In genomic region chr13:107314746-107315145, GRCm38 (mm10) we compare ENCODE assay signal across 27 mouse cellular contexts.
DNase-seq lines count a peak whose midpoint lies in the region; ATAC-seq and TF ChIP-seq lines count a peak whose summit lies in the region.
"Had no signal": no experiment of that assay in that cellular context is flagged by ENCODE, and none has a peak within 500 bp of the region (broad histone marks: within the 10 kb centered on the region; RNA-seq: fewer than 3 reads in every experiment).

No protein-coding gene starts in this region.

- 81% methylated on average over 7 of the region's 7 CpGs for WGBS in forebrain, postnatal 0 days
- WGBS in forebrain, embryonic 12.5 days = 92% methylated on average over 7 of the region's 7 CpGs
- WGBS in hindbrain, embryonic 15.5 days = 73% methylated on average over 7 of the region's 7 CpGs
- WGBS in hindbrain, embryonic 12.5 days = 88% methylated on average over 7 of the region's 7 CpGs
- 54% methylated on average over 7 of the region's 7 CpGs for WGBS in neural tube, embryonic 13.5 days
- 53% methylated on average over 7 of the region's 7 CpGs for WGBS in neural tube, embryonic 15.5 days

- H3K4me2 ChIP-seq in forebrain, postnatal 0 days (ENCODE audit: low read depth) = no peak overlapping the region
- H3K4me2 ChIP-seq in forebrain, embryonic 12.5 days = no peak overlapping the region
- H3K4me2 ChIP-seq in hindbrain, embryonic 15.5 days = no peak overlapping the region
- H3K4me2 ChIP-seq in hindbrain, embryonic 12.5 days (replicated peaks) = no peak overlapping the region
- H3K4me2 ChIP-seq in neural tube, embryonic 13.5 days = no peak overlapping the region
- H3K4me2 ChIP-seq in neural tube, embryonic 15.5 days = peak overlapping the region; percentile 1; the same call in 1 of the 2 replicates
- H3K4me2 ChIP-seq: embryonic facial prominence, embryonic 15.5 days; heart, embryonic 13.5 days; liver, embryonic 12.5 days had no signal

- no peaks in the 10 kb centered on the region for H3K9me3 ChIP-seq in forebrain, postnatal 0 days (ENCODE audit: low read length)
- no peaks in the 10 kb centered on the region for H3K9me3 ChIP-seq in forebrain, embryonic 12.5 days
- H3K9me3 ChIP-seq in hindbrain, embryonic 15.5 days = no peaks in the 10 kb centered on the region
- no peaks in the 10 kb centered on the region for H3K9me3 ChIP-seq in hindbrain, embryonic 12.5 days (replicated peaks)
- H3K9me3 ChIP-seq in neural tube, embryonic 13.5 days = no peaks in the 10 kb centered on the region
- no peaks in the 10 kb centered on the region for H3K9me3 ChIP-seq in neural tube, embryonic 15.5 days (replicated peaks)
- H3K9me3 ChIP-seq: embryonic facial prominence, embryonic 10.5 days; embryonic facial prominence, embryonic 15.5 days; heart, embryonic 13.5 days; liver, embryonic 12.5 days had no signal

- ATAC-seq in forebrain, postnatal 0 days = peak; percentile 53
- ATAC-seq in forebrain, embryonic 12.5 days (ENCODE audit: low FRiP score) = no peak
- peak; percentile 54; the same call in 1 of the 2 replicates for ATAC-seq in hindbrain, embryonic 15.5 days (ENCODE audit: low FRiP score, low read depth)
- no peak for ATAC-seq in hindbrain, embryonic 12.5 days (ENCODE audit: low FRiP score)
- ATAC-seq in neural tube, embryonic 13.5 days (ENCODE audit: low read depth) = peak; percentile 74; the same call in 1 of the 2 replicates
- ATAC-seq in neural tube, embryonic 15.5 days (ENCODE audit: low FRiP score) = peak; percentile 70; the same call in 1 of the 2 replicates
- ATAC-seq: CD4-positive, CD25-positive, alpha-beta regulatory T cell, adult 4 months; intestine, embryonic 16.5 days; liver, embryonic 12.5 days; liver, postnatal 0 days; lung, postnatal 0 days had no signal

- no peaks in the 10 kb centered on the region for H3K36me3 ChIP-seq in forebrain, postnatal 0 days (ENCODE audit: insufficient read depth)
- H3K36me3 ChIP-seq in forebrain, embryonic 12.5 days (replicated peaks) = no peaks in the 10 kb centered on the region
- no peaks in the 10 kb centered on the region for H3K36me3 ChIP-seq in hindbrain, embryonic 15.5 days
- no peaks in the 10 kb centered on the region for H3K36me3 ChIP-seq in hindbrain, embryonic 12.5 days
- H3K36me3 ChIP-seq in neural tube, embryonic 13.5 days = no peaks in the 10 kb centered on the region
- no peaks in the 10 kb centered on the region for H3K36me3 ChIP-seq in neural tube, embryonic 15.5 days
- H3K36me3 ChIP-seq: embryonic facial prominence, embryonic 10.5 days; embryonic facial prominence, embryonic 15.5 days; heart, embryonic 13.5 days; liver, embryonic 12.5 days had no signal

- no peaks in the 10 kb centered on the region for H3K4me1 ChIP-seq in forebrain, postnatal 0 days (ENCODE audit: insufficient read depth)
- H3K4me1 ChIP-seq in forebrain, embryonic 12.5 days = 0 out of 2 replicates have a peak, but pooled peaks cover 2% of the 10 kb centered on the region
- H3K4me1 ChIP-seq in hindbrain, embryonic 15.5 days (replicated peaks) = 0 out of 2 replicates have a peak, but pooled peaks cover 5% of the 10 kb centered on the region
- H3K4me1 ChIP-seq in hindbrain, embryonic 12.5 days = no peaks in the 10 kb centered on the region
- H3K4me1 ChIP-seq in neural tube, embryonic 13.5 days (replicated peaks) = peaks cover 15% of the 10 kb centered on the region
- peaks cover 15% of the 10 kb centered on the region for H3K4me1 ChIP-seq in neural tube, embryonic 15.5 days
- H3K4me1 ChIP-seq: embryonic facial prominence, embryonic 10.5 days; embryonic facial prominence, embryonic 15.5 days; heart, embryonic 13.5 days; liver, embryonic 12.5 days had no signal

- TF ChIP-seq CTCF in forebrain, postnatal 0 days (IDR thresholded peaks at IDR 0.05; ENCODE audit: low read depth) = no peak

- no peak overlapping the region for H3K9ac ChIP-seq in forebrain, postnatal 0 days
- no peak overlapping the region for H3K9ac ChIP-seq in forebrain, embryonic 12.5 days
- H3K9ac ChIP-seq in hindbrain, embryonic 15.5 days = no peak overlapping the region
- no peak overlapping the region for H3K9ac ChIP-seq in hindbrain, embryonic 12.5 days
- H3K9ac ChIP-seq in neural tube, embryonic 13.5 days = peak overlapping the region; percentile 13; the same call in 1 of the 2 replicates
- no peak overlapping the region for H3K9ac ChIP-seq in neural tube, embryonic 15.5 days (replicated peaks)
- H3K9ac ChIP-seq: embryonic facial prominence, embryonic 15.5 days; heart, embryonic 13.5 days; liver, embryonic 12.5 days; liver, postnatal 0 days had no signal

- H3K4me3 ChIP-seq in forebrain, postnatal 0 days (ENCODE audit: low read depth, low read length) = no peak overlapping the region
- no peak overlapping the region for H3K4me3 ChIP-seq in forebrain, embryonic 12.5 days (replicated peaks)
- H3K4me3 ChIP-seq in hindbrain, embryonic 15.5 days = no peak overlapping the region
- no peak overlapping the region for H3K4me3 ChIP-seq in hindbrain, embryonic 12.5 days
- no peak overlapping the region for H3K4me3 ChIP-seq in neural tube, embryonic 13.5 days
- H3K4me3 ChIP-seq in neural tube, embryonic 15.5 days (replicated peaks) = no peak overlapping the region
- H3K4me3 ChIP-seq: embryonic facial prominence, embryonic 10.5 days; embryonic facial prominence, embryonic 15.5 days; heart, embryonic 13.5 days; liver, embryonic 12.5 days; myocyte had no signal

- DNase-seq in forebrain, postnatal 0 days = no peak
- DNase-seq in neural tube, embryonic 10.5 days (ENCODE audit: extremely low spot score, low spot score) = no peak
- DNase-seq: adrenal gland, postnatal 25 days; cerebellum, adult 8-10 months; cerebellum, postnatal 25 days; heart, postnatal 10 days; kidney, adult 8-10 months; kidney, postnatal 4 days; left cerebral cortex, postnatal 4 days; liver, postnatal 0 days; thymus, adult 2 months; thymus, postnatal 36 days had no signal

- 0 out of 2 replicates have a peak overlapping the region, but pooled peaks have one; percentile 15 for H3K27ac ChIP-seq in forebrain, postnatal 0 days (ENCODE audit: low read depth, low read length)
- H3K27ac ChIP-seq in forebrain, embryonic 12.5 days = no peak overlapping the region
- H3K27ac ChIP-seq in hindbrain, embryonic 15.5 days (replicated peaks) = peak overlapping the region; percentile 63
- H3K27ac ChIP-seq in hindbrain, embryonic 12.5 days = no peak overlapping the region
- peak overlapping the region; percentile 52 for H3K27ac ChIP-seq in neural tube, embryonic 13.5 days (replicated peaks)
- H3K27ac ChIP-seq in neural tube, embryonic 15.5 days (replicated peaks) = peak overlapping the region; percentile 46; the same call in 1 of the 2 replicates
- H3K27ac ChIP-seq: embryonic facial prominence, embryonic 10.5 days; embryonic facial prominence, embryonic 15.5 days; heart, embryonic 13.5 days; kidney, postnatal 0 days; liver, embryonic 12.5 days; macrophage had no signal

- H3K27me3 ChIP-seq in forebrain, postnatal 0 days (ENCODE audit: insufficient read depth, low read length) = no peaks in the 10 kb centered on the region
- H3K27me3 ChIP-seq in forebrain, embryonic 12.5 days = 0 out of 2 replicates have a peak, but pooled peaks cover 3% of the 10 kb centered on the region
- H3K27me3 ChIP-seq in hindbrain, embryonic 15.5 days = no peaks in the 10 kb centered on the region
- no peaks in the 10 kb centered on the region for H3K27me3 ChIP-seq in hindbrain, embryonic 12.5 days
- 0 out of 2 replicates have a peak, but pooled peaks cover 5% of the 10 kb centered on the region for H3K27me3 ChIP-seq in neural tube, embryonic 13.5 days
- no peaks in the 10 kb centered on the region for H3K27me3 ChIP-seq in neural tube, embryonic 15.5 days (replicated peaks)
- H3K27me3 ChIP-seq: embryonic facial prominence, embryonic 15.5 days; heart, embryonic 13.5 days; liver, embryonic 12.5 days had no signal

Comparison
In these comparisons a context has a peak if more than half of its experiments do, and no peak if none do; other contexts are left out.
1. ATAC-seq: peak in forebrain, postnatal 0 days (single experiment), hindbrain, embryonic 15.5 days (single experiment), neural tube, embryonic 13.5 days (single experiment) and neural tube, embryonic 15.5 days (single experiment); none in forebrain, embryonic 12.5 days (single experiment) and hindbrain, embryonic 12.5 days (single experiment).
2. H3K27ac ChIP-seq: peak in forebrain, postnatal 0 days (single experiment), hindbrain, embryonic 15.5 days (single experiment), neural tube, embryonic 13.5 days (single experiment) and neural tube, embryonic 15.5 days (single experiment); none in forebrain, embryonic 12.5 days (single experiment) and hindbrain, embryonic 12.5 days (single experiment).